Comparison of ENCODE assay signal across 9 mouse cellular contexts in genomic region chr13:112287571-112288224, GRCm38 (mm10). TPM values are rescaled to one million over a fixed set of nuclear protein-coding genes. Genes with fewer than 3 reads are reported as not detected.
DNase-seq lines count a peak whose midpoint lies in the region; ATAC-seq lines count a peak whose summit lies in the region.
"Had no signal": no experiment of that assay in that cellular context is flagged by ENCODE, and none has a peak within 500 bp of the region (broad histone marks: within the 10 kb centered on the region; RNA-seq: fewer than 3 reads in every experiment).

No protein-coding gene starts in this region.

- no peak; the same call in 1 of the 2 replicates for ATAC-seq in heart, embryonic 12.5 days (ENCODE audit: insufficient number of reproducible peaks, low FRiP score)
- ATAC-seq in liver, embryonic 16.5 days (ENCODE audit: low read depth): peak; percentile 57; the same call in 1 of the 2 replicates
- ATAC-seq: Patski had no signal

- H3K4me2 ChIP-seq in heart, embryonic 12.5 days: peak overlapping the region; percentile 67
- H3K4me2 ChIP-seq in liver, embryonic 16.5 days (ENCODE audit: low read depth, low read length): peak overlapping the region; percentile 47; the same call in 1 of the 2 replicates

- no peaks in the 10 kb centered on the region for H3K36me3 ChIP-seq in heart, embryonic 12.5 days
- no peaks in the 10 kb centered on the region for H3K36me3 ChIP-seq in hindbrain, embryonic 10.5 days
- no peaks in the 10 kb centered on the region for H3K36me3 ChIP-seq in liver, embryonic 16.5 days (ENCODE audit: control insufficient read depth, insufficient read depth)

- peak overlapping the region; percentile 27 for H3K4me3 ChIP-seq in heart, embryonic 12.5 days
- peak overlapping the region; percentile 28; the same call in 1 of the 2 replicates for H3K4me3 ChIP-seq in hindbrain, embryonic 10.5 days
- H3K4me3 ChIP-seq in liver, embryonic 16.5 days (ENCODE audit: low read depth, low read length): no peak overlapping the region

- 0 out of 2 replicates have a peak, but pooled peaks cover 2% of the 10 kb centered on the region for H3K9me3 ChIP-seq in heart, embryonic 12.5 days (replicated peaks)
- H3K9me3 ChIP-seq in hindbrain, embryonic 10.5 days: no peaks in the 10 kb centered on the region; the same call in 1 of the 2 replicates
- peaks cover 2% of the 10 kb centered on the region; the same call in 1 of the 2 replicates for H3K9me3 ChIP-seq in liver, embryonic 16.5 days (replicated peaks; ENCODE audit: control insufficient read depth, low read length)

- 52% methylated on average over 6 of the region's 6 CpGs for WGBS in heart, embryonic 12.5 days
- WGBS in hindbrain, embryonic 10.5 days: 71% methylated on average over 6 of the region's 6 CpGs
- 31% methylated on average over 6 of the region's 6 CpGs for WGBS in liver, embryonic 16.5 days (ENCODE audit: insufficient replicate concordance)

- peaks cover 33% of the 10 kb centered on the region for H3K4me1 ChIP-seq in heart, embryonic 12.5 days (replicated peaks)
- peaks cover 14% of the 10 kb centered on the region for H3K4me1 ChIP-seq in hindbrain, embryonic 10.5 days (replicated peaks)
- H3K4me1 ChIP-seq in liver, embryonic 16.5 days (ENCODE audit: control insufficient read depth, low read depth, low read length): peaks cover 4% of the 10 kb centered on the region; the same call in 1 of the 2 replicates

- H3K27ac ChIP-seq in heart, embryonic 12.5 days (ENCODE audit: poor library complexity, severe bottlenecking): peak overlapping the region; percentile 10; the same call in 1 of the 2 replicates
- H3K27ac ChIP-seq in hindbrain, embryonic 10.5 days: peak overlapping the region; percentile 36; the same call in 1 of the 2 replicates
- H3K27ac ChIP-seq in liver, embryonic 16.5 days (ENCODE audit: low read length): peak overlapping the region; percentile 11; the same call in 1 of the 2 replicates

- no peaks in the 10 kb centered on the region for H3K27me3 ChIP-seq in heart, embryonic 12.5 days (replicated peaks)
- 0 out of 2 replicates have a peak, but pooled peaks cover 4% of the 10 kb centered on the region for H3K27me3 ChIP-seq in hindbrain, embryonic 10.5 days (ENCODE audit: insufficient read depth, poor library complexity, severe bottlenecking)
- H3K27me3 ChIP-seq in liver, embryonic 16.5 days (ENCODE audit: control insufficient read depth, insufficient read depth, low read depth, low read length): no peaks in the 10 kb centered on the region
- H3K27me3 ChIP-seq: Patski had no signal

- no peak for DNase-seq in heart, adult 9 months (ENCODE audit: low spot score in 2 of 2)
- peak; percentile 35 for DNase-seq in MN1 (ENCODE audit: low spot score)
- DNase-seq in hindbrain, embryonic 10.5 days (ENCODE audit: low spot score): no peak
- peak; percentile 29 to 32 for DNase-seq in thymus, postnatal 36 days
- DNase-seq in layer of hippocampus, adult 8-10 months (ENCODE audit: low spot score in 2 of 2): no peak
- no peak for DNase-seq in urinary bladder, postnatal 4 days (ENCODE audit: low spot score in 2 of 2)

- H3K9ac ChIP-seq in heart, embryonic 12.5 days: no peak overlapping the region
- H3K9ac ChIP-seq in liver, embryonic 16.5 days (ENCODE audit: low read depth, low read length): no peak overlapping the region

RNA-seq across cellular contexts. Expression of gene Ankrd55, which starts 0.6 kb away (rescaled TPM):
- polyA plus RNA-seq in heart, embryonic 12.5 days (2016; fragmentation: Nextera tagmentation; extraction: Ambion mirVana): 0.15 and 0.36 TPM in 2 replicates
- polyA plus RNA-seq in hindbrain, embryonic 10.5 days (2016; fragmentation: Nextera tagmentation; extraction: Ambion mirVana): 0.68 and 1.9 TPM in 2 replicates
- 0.19 and 0.26 TPM in 2 replicates for polyA plus RNA-seq in liver, embryonic 16.5 days (2015; fragmentation: Nextera tagmentation; extraction: Ambion mirVana)
- total RNA-seq in layer of hippocampus, adult 8-10 months (2022): 1 to 10 TPM; 3.8 to 5.5 (median 4.2) TPM

Comparison
In these comparisons a context has a peak if more than half of its experiments do, and no peak if none do; other contexts are left out.
1. DNase-seq: peak in MN1 (single experiment) and thymus, postnatal 36 days (2 of 2); none in heart, adult 9 months (0 of 2), hindbrain, embryonic 10.5 days (single experiment), layer of hippocampus, adult 8-10 months (0 of 2) and urinary bladder, postnatal 4 days (0 of 2).
2. Peak in every context shown above with its lines, with median percentiles within 50 percentile points of each other: H3K27ac ChIP-seq.